9 mouse cellular contexts compared by ENCODE assay signal in the genomic region with DNA sequence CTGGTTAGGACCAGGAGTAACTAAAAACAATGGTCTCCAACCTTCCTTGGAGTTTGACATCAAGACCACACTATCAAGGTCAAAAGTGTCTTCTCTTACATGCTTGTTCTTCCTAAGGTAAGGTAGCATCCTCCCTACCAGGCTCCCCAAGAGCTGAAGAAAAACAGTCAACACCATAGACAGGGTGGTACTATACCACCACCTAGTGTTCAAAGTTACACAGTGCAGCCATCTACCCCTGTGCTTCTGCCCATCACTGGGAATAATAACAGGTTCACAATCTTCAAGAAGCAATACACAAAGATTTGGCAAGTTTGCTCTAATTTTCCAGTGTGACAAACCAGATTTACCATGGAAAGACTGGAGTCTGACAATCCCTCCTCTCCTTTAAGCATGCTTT. TPM values are rescaled to one million over a fixed set of nuclear protein-coding genes. Genes with fewer than 3 reads are reported as not detected.
DNase-seq lines count a peak whose midpoint lies in the region; ATAC-seq and TF ChIP-seq lines count a peak whose summit lies in the region.
"Had no signal": no experiment of that assay in that cellular context is flagged by ENCODE, and none has a peak within 500 bp of the region (broad histone marks: within the 10 kb centered on the region; RNA-seq: fewer than 3 reads in every experiment).

No protein-coding gene starts in this region.

- H3K9me3 ChIP-seq in hindbrain, postnatal 0 days (ENCODE audit: low read length): peaks cover 6% of the 10 kb centered on the region; the same call in 1 of the 2 replicates
- H3K9me3 ChIP-seq in midbrain, embryonic 16.5 days (replicated peaks; ENCODE audit: control insufficient read depth, low read length, poor library complexity, severe bottlenecking): peaks cover 3% of the 10 kb centered on the region; the same call in 1 of the 2 replicates

- no peaks in the 10 kb centered on the region for H3K27me3 ChIP-seq in hindbrain, postnatal 0 days (ENCODE audit: insufficient read depth, low read length)
- no peaks in the 10 kb centered on the region for H3K27me3 ChIP-seq in midbrain, embryonic 16.5 days (ENCODE audit: control insufficient read depth, insufficient read depth, low read depth, low read length)

- peak; percentile 86 for TF ChIP-seq CTCF in hindbrain, postnatal 0 days (IDR thresholded peaks at IDR 0.05; ENCODE audit: low read depth)

- H3K9ac ChIP-seq in hindbrain, postnatal 0 days (replicated peaks; ENCODE audit: low read length): no peak overlapping the region
- no peak overlapping the region for H3K9ac ChIP-seq in midbrain, embryonic 16.5 days (ENCODE audit: low read depth, low read length)

- no peak overlapping the region for H3K4me3 ChIP-seq in hindbrain, postnatal 0 days (ENCODE audit: low read length)
- H3K4me3 ChIP-seq in midbrain, embryonic 16.5 days (ENCODE audit: low read depth, low read length): no peak overlapping the region

- peaks cover 26% of the 10 kb centered on the region for H3K36me3 ChIP-seq in hindbrain, postnatal 0 days (ENCODE audit: insufficient read depth, low read length)
- peaks cover 34% of the 10 kb centered on the region for H3K36me3 ChIP-seq in midbrain, embryonic 16.5 days (ENCODE audit: control insufficient read depth, insufficient read depth, low read length)

- peak; percentile 96 for ATAC-seq in erythroblast, adult 5-6 weeks (replicated peaks; ENCODE audit: low FRiP score, poor library complexity, severe bottlenecking)
- ATAC-seq in hindbrain, postnatal 0 days: no peak
- ATAC-seq in midbrain, embryonic 16.5 days: peak; percentile 60; the same call in 1 of the 2 replicates

- H3K4me1 ChIP-seq in hindbrain, postnatal 0 days (ENCODE audit: insufficient read depth, low read length): no peaks in the 10 kb centered on the region
- no peaks in the 10 kb centered on the region for H3K4me1 ChIP-seq in midbrain, embryonic 16.5 days (ENCODE audit: control insufficient read depth, insufficient read depth, low read length)

- DNase-seq in testis, postnatal 10 days (ENCODE audit: low spot score): peak; percentile 44
- no peak for DNase-seq in testis, postnatal 14 days (ENCODE audit: low spot score)
- peak; percentile 13 to 41 for DNase-seq in adrenal gland, postnatal 36 days
- peak; percentile 39 for DNase-seq in hindbrain, postnatal 0 days (ENCODE audit: low spot score)
- peak; percentile 23 to 28 for DNase-seq in left cerebral cortex, adult 8-10 months (ENCODE audit: low spot score in 2 of 2)
- DNase-seq in urinary bladder, postnatal 10 days (ENCODE audit: low spot score): no peak

- no peak overlapping the region for H3K27ac ChIP-seq in hindbrain, postnatal 0 days
- no peak overlapping the region for H3K27ac ChIP-seq in midbrain, embryonic 16.5 days (ENCODE audit: low read length)

- no peak overlapping the region for H3K4me2 ChIP-seq in hindbrain, postnatal 0 days (ENCODE audit: low read depth, low read length)
- H3K4me2 ChIP-seq in midbrain, embryonic 16.5 days (ENCODE audit: low read length): no peak overlapping the region

RNA-seq across cellular contexts. Expression of gene Gm10181, which starts 15.4 kb away (rescaled TPM):
- total RNA-seq in adrenal gland, postnatal 36 days (2021): not detected
- not detected in 2 replicates for total RNA-seq in erythroblast, adult 5-6 weeks (2015; ENCODE audit: low replicate concordance)
- not detected in 2 replicates for total RNA-seq in erythroblast, adult 5-6 weeks (2017; ENCODE audit: low replicate concordance)
- total RNA-seq in hindbrain, postnatal 0 days (2014; rRNA removed): not detected in 2 replicates
- not detected in 2 replicates for polyA plus RNA-seq in hindbrain, postnatal 0 days (2015; fragmentation: Nextera tagmentation; extraction: Ambion mirVana)
- total RNA-seq in left cerebral cortex, adult 8-10 months (2022): not detected
- polyA plus RNA-seq in midbrain, embryonic 16.5 days (2015; fragmentation: Nextera tagmentation; extraction: Ambion mirVana): not detected in 2 replicates
- polyA plus RNA-seq: gonadal fat pad, adult 2 months had no signal

RNA-seq across cellular contexts. Expression of gene Herpud2, which starts 47.0 kb away (rescaled TPM):
- total RNA-seq in adrenal gland, postnatal 36 days (2021): 10 to 100 TPM; 49.2 to 58.7 TPM
- total RNA-seq in erythroblast, adult 5-6 weeks (2015; ENCODE audit: low replicate concordance): 47.1 and 48.7 TPM in 2 replicates
- total RNA-seq in erythroblast, adult 5-6 weeks (2017; ENCODE audit: low replicate concordance): 28.2 and 30.0 TPM in 2 replicates
- total RNA-seq in hindbrain, postnatal 0 days (2014; rRNA removed): 17.9 and 18.3 TPM in 2 replicates
- polyA plus RNA-seq in hindbrain, postnatal 0 days (2015; fragmentation: Nextera tagmentation; extraction: Ambion mirVana): 27.9 and 29.5 TPM in 2 replicates
- 10 to 100 TPM; 53.6 to 57.1 (median 55.8) TPM for total RNA-seq in left cerebral cortex, adult 8-10 months (2022)
- 29.6 and 30.9 TPM in 2 replicates for polyA plus RNA-seq in midbrain, embryonic 16.5 days (2015; fragmentation: Nextera tagmentation; extraction: Ambion mirVana)

Comparison
In these comparisons a context has a peak if more than half of its experiments do, and no peak if none do; other contexts are left out.
1. DNase-seq: peak in testis, postnatal 10 days (single experiment), adrenal gland, postnatal 36 days (2 of 2), hindbrain, postnatal 0 days (single experiment) and left cerebral cortex, adult 8-10 months (2 of 2); none in testis, postnatal 14 days (single experiment) and urinary bladder, postnatal 10 days (single experiment).